Mouse (Mus musculus) cerebellum, adult 11 months (tissue): ENCODE data around the gene Prr23a1.
"Not testable (repeated sequence)": the region's sequence is repeated elsewhere in the genome, so short reads cannot be mapped to it uniquely, and the experiment has no call there.

Experiments
- DNase-seq: peaks from one replicate; pipeline ENCODE4 v3.0.0; 2022

The Prr23a1 gene

DNA sequence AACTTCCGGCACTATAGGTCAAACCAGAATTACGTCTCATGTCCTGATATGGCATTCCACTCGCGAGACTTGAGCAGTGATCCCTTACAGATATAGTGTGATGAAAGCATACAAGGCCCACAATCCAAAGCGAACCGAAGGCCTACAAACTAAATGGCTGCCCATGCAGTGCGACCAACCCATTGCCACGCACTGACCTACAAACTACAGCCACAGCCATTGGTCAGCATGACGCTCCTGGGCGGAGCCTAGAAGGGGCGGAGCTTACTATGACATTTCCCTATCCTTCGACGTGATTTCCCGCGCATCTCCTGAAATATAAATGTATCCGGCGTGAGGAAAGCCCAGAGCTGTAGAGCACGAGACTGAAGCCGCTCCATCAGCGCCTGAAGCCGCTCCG is at the start of gene Prr23a1:
Gene Prr23a1, plus strand, starts transcription at position 387 of the 400 bp plus-strand sequence.
- no peak for DNase-seq

DNA sequence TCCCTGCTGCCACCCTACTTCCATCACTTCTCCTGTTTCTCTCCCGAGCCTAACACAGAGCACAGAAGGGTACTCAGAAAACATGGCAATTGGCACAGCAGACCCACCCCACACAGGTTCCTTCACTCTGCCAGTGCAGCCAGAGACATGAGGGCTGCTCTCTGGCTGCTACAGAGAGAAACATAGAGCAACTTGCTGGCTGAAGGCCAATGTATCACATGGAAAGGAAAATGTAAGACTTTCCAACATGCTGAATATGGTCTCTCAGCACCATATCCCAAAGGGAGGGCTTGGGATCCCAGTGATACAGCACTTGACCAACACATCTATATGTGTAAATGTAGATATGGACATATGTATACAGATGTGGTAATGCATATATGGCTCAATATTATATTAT is 43.3 kb upstream of the Prr23a1 start:
- DNase-seq, result no peak

DNA sequence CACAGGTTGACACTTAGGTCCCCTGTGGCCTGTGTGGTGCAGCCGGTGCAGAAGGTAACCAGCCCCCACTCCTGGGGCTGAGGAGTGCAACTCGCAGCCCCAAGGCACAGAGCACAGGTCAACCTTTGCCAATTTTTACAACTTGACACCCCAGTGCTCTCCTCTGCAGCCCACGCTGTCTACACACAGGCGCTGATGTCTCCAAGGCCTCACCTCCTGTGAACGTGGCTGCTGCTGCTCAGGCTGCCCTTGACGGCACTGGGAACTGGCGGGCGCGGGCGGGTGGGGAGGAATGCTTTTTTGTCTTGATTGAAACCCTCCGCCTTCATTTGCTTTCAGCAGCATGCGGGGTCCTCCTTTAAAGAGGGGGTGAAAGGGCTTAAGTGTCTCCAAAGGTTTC is 38.3 kb upstream of the Prr23a1 start:
- no peak for DNase-seq

DNA sequence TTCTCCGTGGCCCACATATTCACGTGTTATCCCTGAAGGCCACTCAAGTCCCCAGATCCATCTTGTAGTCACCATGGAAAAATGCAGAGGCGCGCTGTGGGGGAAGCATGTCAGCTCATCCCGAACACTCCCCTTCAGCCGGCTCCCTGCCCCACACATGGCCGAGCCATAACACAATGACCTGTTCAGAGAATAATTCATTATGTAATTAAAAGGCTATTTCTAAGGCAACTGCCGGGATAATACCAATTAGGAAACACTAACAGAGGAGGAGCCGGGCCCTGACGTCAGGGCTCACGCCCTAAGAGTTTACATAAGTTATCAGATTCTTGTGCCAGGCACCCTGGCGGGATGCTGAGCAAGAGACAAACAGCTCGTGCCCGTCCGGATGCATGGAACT is 36.8 kb upstream of the Prr23a1 start:
- DNase-seq, result no peak

DNA sequence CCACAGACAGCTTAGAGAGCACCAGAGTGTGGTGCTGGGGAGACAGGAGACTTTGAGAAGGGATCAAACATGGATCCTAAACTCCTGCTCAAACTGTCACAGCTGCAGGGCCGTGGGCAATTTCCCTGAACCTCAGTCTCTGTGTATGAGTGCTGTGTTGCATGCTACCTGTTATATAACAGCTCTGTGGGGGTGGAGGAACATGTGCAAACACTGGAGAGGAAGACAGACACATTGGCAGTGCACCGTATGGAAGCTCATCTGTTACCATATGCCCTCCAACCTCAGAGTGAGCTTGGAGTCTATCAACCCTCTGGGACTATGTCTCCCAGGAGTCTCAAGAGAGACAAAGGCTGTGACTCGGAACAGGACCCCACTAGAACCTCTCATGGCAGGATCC is 36.4 kb upstream of the Prr23a1 start:
- no peak for DNase-seq

DNA sequence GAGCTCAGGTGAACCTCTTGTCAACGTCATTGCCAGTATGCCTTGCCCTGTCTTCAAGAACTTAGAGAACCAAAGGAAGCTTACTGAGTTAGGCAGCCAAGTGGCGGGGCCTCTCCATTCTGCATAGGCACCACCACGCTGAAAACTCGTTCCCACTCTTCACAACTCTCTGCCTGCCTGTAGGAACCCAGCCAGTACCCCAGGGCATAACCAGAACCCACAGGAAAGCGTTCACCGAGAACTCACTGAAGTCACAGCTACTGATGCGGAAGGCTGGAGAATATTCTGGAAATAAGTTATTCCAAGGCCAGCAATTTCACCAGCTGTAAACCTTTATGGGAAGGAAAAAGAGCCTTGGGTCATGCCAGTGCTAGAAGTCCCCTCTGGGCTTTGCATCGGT is 34.7 kb upstream of the Prr23a1 start:
- no peak for DNase-seq

DNA sequence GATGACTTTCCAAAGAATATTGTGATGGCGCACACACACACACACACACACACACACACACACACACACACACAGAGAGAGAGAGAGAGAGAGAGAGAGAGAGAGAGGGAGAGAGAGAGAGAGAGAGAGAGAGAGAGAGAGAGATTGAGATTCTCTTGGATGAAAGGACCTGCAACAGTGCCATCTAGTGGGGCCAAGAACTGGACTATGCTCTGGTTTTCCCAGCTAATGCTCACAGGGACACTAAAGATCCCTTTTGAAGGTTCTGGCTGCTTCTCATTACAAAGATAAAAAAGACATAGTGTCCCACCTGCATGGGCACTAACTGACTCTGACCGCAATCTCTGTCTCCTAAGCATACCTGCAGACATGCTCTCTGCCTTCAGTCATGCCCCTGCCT is 32.8 kb upstream of the Prr23a1 start:
- not testable (repeated sequence) for DNase-seq

DNA sequence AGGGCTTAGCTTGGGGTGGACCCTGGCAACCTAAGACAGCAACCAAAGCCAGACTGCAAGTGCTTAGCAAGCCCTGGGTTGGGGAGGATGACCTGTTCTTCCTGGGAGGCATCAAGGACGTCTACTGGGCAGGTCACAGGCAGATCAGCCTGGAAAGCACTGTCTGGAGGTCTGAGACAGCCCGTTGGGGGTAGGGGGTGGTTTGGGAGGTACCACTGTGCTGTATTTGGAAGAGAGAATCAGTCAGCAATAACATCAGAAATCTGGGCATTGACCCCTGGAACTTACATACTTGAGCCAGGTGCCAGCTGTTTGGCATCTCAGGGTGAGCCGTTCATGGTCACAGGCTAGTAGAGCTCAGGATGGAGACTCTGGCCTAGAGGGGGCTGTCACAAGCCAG is 26.2 kb upstream of the Prr23a1 start:
- no peak for DNase-seq

DNA sequence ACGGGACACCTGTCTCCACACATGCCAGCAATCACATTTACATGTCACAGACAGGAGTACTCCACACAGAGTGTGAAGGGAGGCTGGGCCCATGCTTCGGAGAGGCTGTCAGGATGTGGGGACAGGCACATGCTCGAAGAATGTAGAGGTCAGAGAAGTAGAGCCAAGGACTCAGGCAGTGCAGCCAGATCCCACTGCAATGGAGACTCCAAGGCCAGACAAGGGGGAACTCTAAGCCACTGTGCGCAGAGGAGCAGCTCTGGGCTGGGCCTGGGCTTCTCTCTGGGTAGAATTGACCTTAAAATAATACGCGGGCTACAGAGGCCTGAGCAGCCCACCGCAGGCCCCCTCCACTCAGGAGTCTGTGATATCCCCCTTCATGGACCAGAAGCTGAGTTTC is 24.7 kb upstream of the Prr23a1 start:
- no peak for DNase-seq

DNA sequence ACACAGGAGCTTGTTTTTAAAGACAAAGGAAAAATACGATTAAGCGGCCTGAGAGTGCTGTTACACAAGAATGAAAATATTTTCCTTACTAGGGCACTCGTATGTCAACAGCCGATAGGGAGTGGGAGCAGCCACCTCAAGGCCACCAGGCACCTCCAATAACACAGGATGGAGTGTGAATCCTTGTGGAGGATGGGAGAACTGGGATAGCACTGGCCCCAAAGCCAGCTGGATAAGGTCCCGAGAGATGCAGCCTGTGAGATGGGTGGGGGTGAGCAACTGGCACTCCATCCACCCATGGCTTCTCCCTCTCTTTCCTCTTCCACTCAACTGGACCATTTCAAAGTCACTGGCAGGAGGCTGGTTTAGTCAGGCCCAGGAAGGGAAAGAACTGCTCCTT is 23.3 kb upstream of the Prr23a1 start:
- no peak for DNase-seq

DNA sequence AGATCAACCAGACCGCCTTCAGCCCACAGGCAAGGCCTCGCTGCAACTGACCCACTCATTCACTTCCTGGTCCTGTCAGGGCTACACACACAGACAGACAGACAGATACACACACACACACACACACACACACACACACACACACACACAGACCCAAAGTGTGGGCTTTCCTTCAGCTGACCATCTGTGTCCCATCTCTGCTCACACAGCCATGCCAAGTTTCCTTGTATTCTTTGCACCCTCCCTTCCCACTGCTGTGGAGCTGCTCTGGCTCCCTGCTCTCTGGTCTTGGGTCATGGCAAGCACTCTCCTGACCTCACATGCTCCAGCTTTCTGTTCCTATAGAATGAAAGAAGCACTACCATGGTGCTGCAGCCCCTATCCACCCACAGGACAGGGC is 22.8 kb upstream of the Prr23a1 start:
- no peak for DNase-seq

DNA sequence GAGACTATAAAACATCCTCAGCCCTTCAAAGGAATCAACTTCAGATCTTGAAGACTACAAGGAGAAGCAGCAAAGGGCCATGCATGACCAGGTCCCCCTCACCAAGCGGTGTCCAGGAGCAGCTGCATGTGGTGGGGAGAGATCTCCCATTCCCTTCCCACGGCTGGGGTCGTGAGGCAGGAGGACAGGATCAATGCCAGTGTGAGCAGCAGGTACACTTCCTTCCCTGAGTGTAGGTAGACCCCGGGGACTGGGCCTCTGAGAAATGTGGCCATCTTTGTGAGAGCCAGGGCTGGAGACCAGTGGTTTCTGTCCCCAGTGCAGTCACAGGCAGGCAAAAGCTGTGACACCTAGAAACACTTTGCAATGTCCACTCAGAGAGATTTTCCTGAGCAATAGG is 21.8 kb upstream of the Prr23a1 start:
- DNase-seq, result no peak

DNA sequence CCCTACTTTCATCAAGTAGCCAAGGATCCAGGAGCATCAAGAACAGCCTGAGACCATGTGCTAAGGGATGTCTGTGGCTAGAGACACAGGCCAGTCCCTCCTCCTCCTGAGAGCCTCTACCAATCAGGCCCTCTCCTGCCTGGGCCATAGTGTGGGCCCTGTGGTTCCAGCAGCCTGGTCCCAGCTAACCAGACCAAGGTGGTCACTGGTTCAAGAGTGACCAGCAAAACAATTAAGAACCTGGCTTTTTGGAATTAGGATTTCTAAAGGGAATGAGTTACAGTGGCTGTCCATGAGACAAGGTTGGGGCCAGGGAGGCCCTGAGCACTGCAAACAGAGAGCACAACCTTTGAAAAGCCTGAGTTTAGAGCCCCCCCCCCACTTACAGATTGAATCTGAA is 21.2 kb upstream of the Prr23a1 start:
- DNase-seq, result no peak

DNA sequence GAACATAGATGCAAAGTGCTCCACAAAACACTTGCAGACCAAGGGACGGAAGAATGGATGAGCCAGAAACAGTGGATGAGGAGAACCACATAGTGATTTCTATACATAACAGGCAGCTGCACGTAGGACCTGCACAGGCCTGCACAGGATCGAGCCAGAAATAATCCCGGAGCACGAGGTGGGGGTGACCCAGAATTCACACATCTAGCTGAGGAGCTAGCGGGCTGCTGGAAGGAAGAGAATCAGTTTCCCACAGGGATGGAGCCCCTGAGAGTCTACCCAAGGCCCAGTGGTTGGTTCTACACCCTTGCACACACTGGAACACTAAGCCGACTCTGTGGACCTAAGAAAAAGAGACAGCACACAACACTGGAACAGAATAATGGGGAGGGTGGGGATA is 18.5 kb upstream of the Prr23a1 start:
- no peak for DNase-seq

DNA sequence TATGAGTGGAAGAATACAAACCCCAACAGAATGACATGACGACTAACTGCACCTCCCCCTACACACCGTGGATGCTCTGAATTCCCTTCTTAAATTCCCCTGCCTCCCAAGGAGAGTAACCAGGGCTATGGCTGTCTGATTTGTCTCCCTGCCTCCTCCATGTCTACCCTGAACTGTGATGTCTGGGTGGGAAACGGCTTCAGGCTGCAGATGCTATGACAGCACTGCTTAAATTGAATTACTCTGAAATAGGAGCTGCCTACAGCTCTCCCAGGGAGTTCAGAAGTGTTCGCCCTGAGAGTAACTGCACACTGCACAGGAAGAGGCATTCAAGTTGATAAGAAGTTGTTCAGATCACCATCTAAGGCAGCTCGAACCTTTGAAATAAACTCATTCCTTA is 12.8 kb upstream of the Prr23a1 start:
- DNase-seq, result no peak

DNA sequence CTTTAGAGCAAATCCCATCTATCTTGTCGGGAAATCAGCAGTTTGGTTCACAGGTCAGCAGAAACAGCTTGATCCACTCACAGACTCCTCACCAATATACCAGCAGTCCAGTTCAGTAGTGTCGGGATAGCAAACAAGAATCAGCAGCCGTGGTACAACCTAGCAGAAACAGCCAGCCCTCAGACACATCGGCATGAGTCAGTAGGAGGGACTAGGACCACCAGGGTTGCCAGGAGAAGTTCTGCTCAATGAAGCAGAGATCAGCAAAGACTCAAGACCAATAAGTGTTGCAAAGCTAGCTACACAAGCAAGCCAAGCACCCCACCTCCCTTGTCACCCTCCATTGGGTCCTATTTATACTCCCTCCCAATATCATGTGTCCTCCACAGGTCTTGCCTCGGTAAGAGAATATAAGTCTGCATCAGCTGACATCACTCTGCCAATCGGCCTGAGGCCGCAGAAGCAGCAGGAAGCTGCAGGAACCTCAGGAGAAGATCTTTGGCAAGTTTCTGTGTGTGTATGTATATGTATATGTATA is 4.7 kb upstream of the Prr23a1 start:
- no peak for DNase-seq

DNA sequence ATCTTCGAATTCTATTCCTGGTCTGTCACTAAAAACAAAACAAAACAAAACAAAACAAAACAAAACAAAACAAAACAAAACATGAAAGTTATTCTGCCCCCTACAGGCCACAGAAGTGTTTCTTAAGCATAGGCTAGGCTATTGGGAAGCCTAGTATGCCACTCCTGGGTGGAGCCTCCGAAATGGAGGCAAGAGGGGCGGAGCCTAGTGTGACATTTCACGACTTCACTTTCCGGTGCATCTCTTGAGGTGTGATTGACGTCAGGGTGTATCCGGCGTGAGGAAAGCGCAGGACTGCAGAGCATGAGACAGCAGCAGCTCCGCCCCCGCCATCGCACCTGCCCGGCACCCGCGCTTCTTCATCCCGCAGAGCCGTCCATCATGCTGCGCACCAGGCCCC is 13.9 kb downstream of the Prr23a1 start, which contains the start of gene Prr23a2:
Gene Prr23a2, plus strand, starts transcription at position 285 of the 400 bp plus-strand sequence.
- DNase-seq, result no peak

DNA sequence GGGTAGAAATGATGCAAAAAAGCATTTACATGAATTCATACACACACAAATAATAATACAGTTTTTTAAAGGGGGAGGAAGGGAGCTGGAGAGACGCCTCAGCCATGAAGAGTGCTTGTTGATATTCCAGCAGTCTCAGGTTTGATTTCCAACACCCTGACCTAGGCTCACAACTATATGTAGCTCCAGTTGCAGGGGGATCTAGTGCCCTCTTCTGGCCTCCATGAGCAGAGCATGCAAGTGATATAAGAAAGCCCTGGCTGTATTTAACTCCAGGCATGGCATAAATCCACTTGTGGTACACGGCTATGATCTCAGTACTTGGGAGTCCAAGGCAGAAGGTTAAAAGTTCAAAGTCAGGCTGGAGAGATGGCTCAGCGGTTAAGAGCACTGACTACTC is 21.2 kb downstream of the Prr23a1 start:
- no peak for DNase-seq

DNA sequence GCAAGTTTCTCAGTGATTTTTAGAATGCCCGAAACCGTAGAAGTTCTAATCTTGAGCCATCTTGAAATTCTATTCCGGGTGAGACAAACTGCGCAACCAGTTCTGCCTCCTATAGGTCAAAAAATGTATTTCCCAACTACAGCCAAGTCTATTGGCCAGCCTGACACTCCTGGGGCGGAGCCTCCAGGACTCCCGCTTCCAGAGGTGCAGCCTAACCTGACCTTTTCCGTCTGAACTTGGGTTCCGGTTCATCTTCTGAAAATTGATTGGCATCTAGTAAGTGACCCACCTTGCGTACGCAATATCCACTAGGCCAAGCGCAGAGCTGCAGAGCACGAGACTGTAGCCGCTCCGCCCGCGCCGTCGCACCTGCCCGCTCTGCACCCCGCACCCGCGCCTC is 22.3 kb downstream of the Prr23a1 start, which contains the start of gene Prr23a3:
Gene Prr23a3, plus strand, starts transcription at position 197 of the 400 bp plus-strand sequence.
- DNase-seq, result no peak
